Mouse (Mus musculus) liver, embryonic 12.5 days (tissue): ENCODE measurements around the gene Nmb. TPM values are rescaled to one million over a fixed set of nuclear protein-coding genes. Genes with fewer than 3 reads are reported as not detected.

ENCODE experiments used
- ATAC-seq: fragments of 200-750 bp; cut with Nextera tagmentation; 2 replicates; pipeline ENCODE4 v1.8.0; 2017; ENCODE audit warnings: moderate number of reproducible peaks, mild to moderate bottlenecking, moderate library complexity
- H3K27ac ChIP-seq: fragments of 300-500 bp; sonication (generic); 2 replicates; pipeline ENCODE4 v1.5.1; 2016; ENCODE audit warnings: mild to moderate bottlenecking
- H3K27me3 ChIP-seq: fragments of 300-500 bp; sonication (generic); replicated peaks from 2 replicates; pipeline ENCODE4 v1.6.1; 2016; ENCODE audit warnings: mild to moderate bottlenecking, moderate library complexity
- H3K36me3 ChIP-seq: fragments of 300-500 bp; sonication (generic); 2 replicates; pipeline ENCODE4 v1.6.1; 2016; ENCODE audit warnings: mild to moderate bottlenecking, moderate library complexity
- H3K4me1 ChIP-seq: fragments of 300-500 bp; sonication (generic); 2 replicates; pipeline ENCODE4 v1.6.1; 2016
- H3K4me2 ChIP-seq: fragments of 300-500 bp; sonication (generic); 2 replicates; pipeline ENCODE4 v1.6.1; 2016; ENCODE audit warnings: mild to moderate bottlenecking, moderate library complexity
- H3K4me3 ChIP-seq: fragments of 300-500 bp; sonication (generic); 2 replicates; pipeline ENCODE4 v1.5.1; 2016; ENCODE audit warnings: mild to moderate bottlenecking, moderate library complexity
- H3K9ac ChIP-seq: fragments of 300-500 bp; sonication (generic); 2 replicates; pipeline ENCODE4 v1.6.1; 2016; ENCODE audit warnings: mild to moderate bottlenecking, moderate library complexity
- H3K9me3 ChIP-seq: fragments of 300-500 bp; sonication (generic); replicated peaks from 2 replicates; pipeline ENCODE4 v1.6.1; 2016; ENCODE audit warnings: mild to moderate bottlenecking, moderate library complexity
- WGBS: fragments of 180-500 bp; shearing (Covaris S2); methylation state at CpG from one replicate; pipeline ENCODE4 v1.1.7; 2016; ENCODE audit not compliant: insufficient replicate concordance; 5-methylcytosine and 5-hydroxymethylcytosine counted together
- polyA plus RNA-seq: library from polyadenylated mRNA; unstranded; fragments of >200 nt; fragmentation: Nextera tagmentation; extraction: Ambion mirVana; gene quantifications from 2 replicates; pipeline ENCODE4 v1.2.1, GENCODE M21; 2016

Nmb gene
- polyA plus RNA-seq, 1 experiment from 2014 or later: 2.4 TPM

- Histone ChIP-seq H3K36me3 (peaks cover 81% of the 10 kb centered on the region), H3K9ac (no peak overlapping the region), H3K27me3 (no peaks in the 10 kb centered on the region), H3K27ac (no peak overlapping the region), H3K4me3 (no peak overlapping the region), H3K9me3 (no peaks in the 10 kb centered on the region), H3K4me1 (peaks cover 14% of the 10 kb centered on the region), H3K4me2 (no peak overlapping the region)
- 81% methylated on average over 2 of the region's 2 CpGs for WGBS
- ATAC-seq: no peak
Observed at GRCm38 (mm10) chr7:80923165-80923564, 18.3 kb upstream of the Nmb start.

- H3K4me2 ChIP-seq: no peak overlapping the region
- no peak overlapping the region for H3K27ac ChIP-seq
- H3K4me3 ChIP-seq: no peak overlapping the region
- H3K9ac ChIP-seq: no peak overlapping the region
- no peaks in the 10 kb centered on the region for H3K9me3 ChIP-seq
- H3K36me3 ChIP-seq: peaks cover 83% of the 10 kb centered on the region
- no peak for ATAC-seq
- H3K4me1 ChIP-seq: peaks cover 14% of the 10 kb centered on the region
- 73% methylated on average over 5 of the region's 5 CpGs for WGBS
- H3K27me3 ChIP-seq: no peaks in the 10 kb centered on the region
Observed at GRCm38 (mm10) chr7:80919647-80920008, 14.8 kb upstream of the Nmb start.

GRCm38 (mm10) chr7:80918982-80919646 lies 14.2 kb upstream of the Nmb start:
- Histone ChIP-seq H3K36me3 (peaks cover 83% of the 10 kb centered on the region), H3K9me3 (no peaks in the 10 kb centered on the region), H3K27me3 (no peaks in the 10 kb centered on the region), H3K4me3 (no peak overlapping the region), H3K27ac (no peak overlapping the region), H3K4me2 (no peak overlapping the region), H3K4me1 (peaks cover 14% of the 10 kb centered on the region), H3K9ac (no peak overlapping the region)
- 29% methylated on average over 8 of the region's 8 CpGs for WGBS
- ATAC-seq: no peak

GRCm38 (mm10) chr7:80917916-80918465 lies 13.1 kb upstream of the Nmb start:
- Histone ChIP-seq H3K4me1 (peaks cover 14% of the 10 kb centered on the region), H3K36me3 (peaks cover 86% of the 10 kb centered on the region), H3K27ac (no peak overlapping the region), H3K4me2 (no peak overlapping the region), H3K9me3 (no peaks in the 10 kb centered on the region), H3K9ac (no peak overlapping the region), H3K4me3 (no peak overlapping the region), H3K27me3 (no peaks in the 10 kb centered on the region)
- 85% methylated on average over 4 of the region's 4 CpGs for WGBS
- ATAC-seq: no peak

GRCm38 (mm10) chr7:80912496-80912895 lies 7.6 kb upstream of the Nmb start:
- H3K4me3 ChIP-seq: no peak overlapping the region
- H3K36me3 ChIP-seq: peaks cover 86% of the 10 kb centered on the region
- 0 out of 2 replicates have a peak, but pooled peaks cover 3% of the 10 kb centered on the region for H3K4me1 ChIP-seq
- WGBS: 81% methylated on average over 8 of the region's 8 CpGs
- H3K4me2 ChIP-seq: no peak overlapping the region
- no peaks in the 10 kb centered on the region for H3K9me3 ChIP-seq
- no peak for ATAC-seq
- no peaks in the 10 kb centered on the region for H3K27me3 ChIP-seq
- no peak overlapping the region for H3K27ac ChIP-seq
- H3K9ac ChIP-seq: no peak overlapping the region

GRCm38 (mm10) chr7:80911053-80911452 lies 6.2 kb upstream of the Nmb start:
- WGBS: 63% methylated on average over 7 of the region's 7 CpGs

GRCm38 (mm10) chr7:80903625-80904422 lies 1.1 kb downstream of the Nmb start:
- H3K9ac ChIP-seq: 0 out of 2 replicates have a peak overlapping the region, but pooled peaks have one; percentile 65
- peaks cover 22% of the 10 kb centered on the region for H3K36me3 ChIP-seq
- H3K4me1 ChIP-seq: peaks cover 44% of the 10 kb centered on the region
- H3K4me3 ChIP-seq: peak overlapping the region; percentile 53; the same call in 1 of the 2 replicates
- no peak for ATAC-seq
- H3K9me3 ChIP-seq: no peaks in the 10 kb centered on the region
- WGBS: 79% methylated on average over 11 of the region's 11 CpGs
- no peak overlapping the region for H3K27ac ChIP-seq
- 0 out of 2 replicates have a peak, but pooled peaks cover 5% of the 10 kb centered on the region for H3K27me3 ChIP-seq
- H3K4me2 ChIP-seq: peak overlapping the region; percentile 88

More at GRCm38 (mm10) chr7:80911053-80911452, 6.2 kb upstream of the Nmb start:
- H3K4me2 ChIP-seq: no peak overlapping the region
- H3K9me3 ChIP-seq: no peaks in the 10 kb centered on the region
- peaks cover 75% of the 10 kb centered on the region for H3K36me3 ChIP-seq
- no peak overlapping the region for H3K27ac ChIP-seq
- H3K4me1 ChIP-seq: 0 out of 2 replicates have a peak, but pooled peaks cover 3% of the 10 kb centered on the region
- peak; percentile 60 for ATAC-seq
- H3K27me3 ChIP-seq: no peaks in the 10 kb centered on the region
- no peak overlapping the region for H3K4me3 ChIP-seq
- H3K9ac ChIP-seq: no peak overlapping the region

- H3K4me1 ChIP-seq: peaks cover 55% of the 10 kb centered on the region
- H3K9ac ChIP-seq: peak overlapping the region; percentile 72
- H3K27me3 ChIP-seq: 0 out of 2 replicates have a peak, but pooled peaks cover 5% of the 10 kb centered on the region
- no peak for ATAC-seq
- peak overlapping the region; percentile 87 for H3K27ac ChIP-seq
- H3K4me3 ChIP-seq: peak overlapping the region; percentile 78
- H3K9me3 ChIP-seq: no peaks in the 10 kb centered on the region
- peak overlapping the region; percentile 81 for H3K4me2 ChIP-seq
- WGBS: 32% methylated on average over 15 of the region's 15 CpGs
- peaks cover 33% of the 10 kb centered on the region for H3K36me3 ChIP-seq
Observed at GRCm38 (mm10) chr7:80901541-80902274, 3.2 kb downstream of the Nmb start.

GRCm38 (mm10) chr7:80900944-80901501 lies 3.9 kb downstream of the Nmb start, which contains the start of gene Wdr73:
TSS of gene Wdr73 (minus strand) at chr7:80901269.
- peak within 1 kb of the TSS; percentile 78 for H3K4me3 ChIP-seq
- peak; percentile 95 for ATAC-seq
- under 1% methylated on average over 36 of the region's 36 CpGs for WGBS

GRCm38 (mm10) chr7:80897721-80898120 lies 7.2 kb downstream of the Nmb start:
- Histone ChIP-seq H3K9ac (no peak overlapping the region), H3K9me3 (no peaks in the 10 kb centered on the region), H3K27ac (no peak overlapping the region), H3K27me3 (no peaks in the 10 kb centered on the region), H3K36me3 (peaks cover 65% of the 10 kb centered on the region), H3K4me1 (peaks cover 41% of the 10 kb centered on the region), H3K4me2 (no peak overlapping the region), H3K4me3 (no peak overlapping the region)
- 81% methylated on average over 4 of the region's 4 CpGs for WGBS
- no peak for ATAC-seq

More at GRCm38 (mm10) chr7:80900944-80901501, 3.9 kb downstream of the Nmb start, which contains the start of gene Wdr73:
- peak within 1 kb of the TSS; percentile 81 for H3K4me2 ChIP-seq
- H3K27me3 ChIP-seq: 0 out of 2 replicates have a peak, but pooled peaks cover 5% of the 10 kb centered on the region
- H3K27ac ChIP-seq: peak within 1 kb of the TSS; percentile 87
- H3K9me3 ChIP-seq: no peaks in the 10 kb centered on the region
- peaks cover 40% of the 10 kb centered on the region for H3K36me3 ChIP-seq
- peak within 1 kb of the TSS; percentile 72 for H3K9ac ChIP-seq
- H3K4me1 ChIP-seq: peaks cover 55% of the 10 kb centered on the region

GRCm38 (mm10) chr7:80897134-80897533 lies 7.7 kb downstream of the Nmb start:
- Histone ChIP-seq H3K9ac (no peak overlapping the region), H3K4me3 (no peak overlapping the region), H3K27ac (no peak overlapping the region), H3K9me3 (no peaks in the 10 kb centered on the region), H3K27me3 (no peaks in the 10 kb centered on the region), H3K4me2 (no peak overlapping the region), H3K4me1 (peaks cover 38% of the 10 kb centered on the region), H3K36me3 (peaks cover 71% of the 10 kb centered on the region)
- ATAC-seq: no peak
- WGBS: 77% methylated on average over 7 of the region's 7 CpGs
